Mouse (Mus musculus) liver, adult (tissue): ENCODE measurements around the gene Ttc16.

Source experiments
- GATA4 ChIP-seq: IDR thresholded peaks from 2 replicates; pipeline ENCODE4 v1.6.1; 2014; ENCODE audit warnings: mild to moderate bottlenecking, low read length; ENCODE audit not compliant: insufficient replicate concordance

The Ttc16 gene

GRCm38 (mm10) chr2:32718761-32719160, 56.7 kb downstream of the Ttc16 start:
- TF ChIP-seq GATA4: no peak

- TF ChIP-seq GATA4: no peak; the same call in 1 of the 2 replicates
Measured at GRCm38 (mm10) chr2:32714987-32715425, 60.4 kb downstream of the Ttc16 start.

- no peak for TF ChIP-seq GATA4
Measured at GRCm38 (mm10) chr2:32714117-32714986, 61.1 kb downstream of the Ttc16 start.

- no peak for TF ChIP-seq GATA4
Measured at GRCm38 (mm10) chr2:32712934-32713817, 62.3 kb downstream of the Ttc16 start, which contains the start of gene Cdk9. Gene Cdk9 (minus strand): TSS chr2:32713076.

- TF ChIP-seq GATA4: no peak
Measured at GRCm38 (mm10) chr2:32712586-32712933, 62.9 kb downstream of the Ttc16 start.

GRCm38 (mm10) chr2:32712108-32712551, 63.3 kb downstream of the Ttc16 start:
- no peak for TF ChIP-seq GATA4

GRCm38 (mm10) chr2:32711301-32712056, 64.0 kb downstream of the Ttc16 start:
- TF ChIP-seq GATA4: no peak

- TF ChIP-seq GATA4: no peak
Measured at GRCm38 (mm10) chr2:32710425-32710824, 65.0 kb downstream of the Ttc16 start.

- TF ChIP-seq GATA4: no peak
Measured at GRCm38 (mm10) chr2:32709521-32710137, 65.8 kb downstream of the Ttc16 start.

- TF ChIP-seq GATA4: no peak
Measured at GRCm38 (mm10) chr2:32708643-32709042, 66.8 kb downstream of the Ttc16 start.
